Mouse (Mus musculus): ENCODE measurements around the gene Rad21l.
A peak's percentile ranks its signal among the peaks of the same experiment; 100 is the strongest.

Rad21l gene

GRCm38 (mm10) chr2:151668433-151668832, at the start of gene Rad21l:
Rad21l (minus strand) TSS chr2:151668533.
- no peak for DNase-seq (ENCODE audit: low read depth)

- DNase-seq (ENCODE audit: low read depth): no peak
Measured at GRCm38 (mm10) chr2:151716318-151717055, 48.2 kb upstream of the Rad21l start.

DNA sequence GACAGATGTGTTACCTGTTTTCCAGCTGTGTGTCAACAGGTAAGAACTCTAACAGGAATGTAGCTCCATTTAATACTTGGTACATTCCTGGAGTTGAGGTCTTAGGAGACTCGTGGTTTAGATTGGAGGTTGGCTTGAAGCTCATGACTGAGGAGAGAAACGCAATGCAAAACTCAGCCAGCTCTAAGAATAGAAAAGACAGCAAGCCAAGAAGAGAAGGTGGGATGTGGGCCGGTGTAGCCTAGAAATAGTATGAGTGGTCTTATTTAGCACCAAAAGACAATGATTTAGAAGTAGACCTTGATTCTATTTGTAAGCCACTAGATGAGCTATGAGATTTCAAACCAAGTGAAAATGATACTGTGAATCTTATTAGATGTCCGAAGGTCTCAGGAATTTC, 47.2 kb upstream of the Rad21l start:
- DNase-seq (ENCODE audit: low read depth): no peak

- peak; percentile 33 for DNase-seq (ENCODE audit: low read depth)
Measured at GRCm38 (mm10) chr2:151712647-151713046, 44.3 kb upstream of the Rad21l start.

- peak; percentile 8 for DNase-seq (ENCODE audit: low read depth)
Measured at GRCm38 (mm10) chr2:151702851-151703190, 34.5 kb upstream of the Rad21l start.

DNA sequence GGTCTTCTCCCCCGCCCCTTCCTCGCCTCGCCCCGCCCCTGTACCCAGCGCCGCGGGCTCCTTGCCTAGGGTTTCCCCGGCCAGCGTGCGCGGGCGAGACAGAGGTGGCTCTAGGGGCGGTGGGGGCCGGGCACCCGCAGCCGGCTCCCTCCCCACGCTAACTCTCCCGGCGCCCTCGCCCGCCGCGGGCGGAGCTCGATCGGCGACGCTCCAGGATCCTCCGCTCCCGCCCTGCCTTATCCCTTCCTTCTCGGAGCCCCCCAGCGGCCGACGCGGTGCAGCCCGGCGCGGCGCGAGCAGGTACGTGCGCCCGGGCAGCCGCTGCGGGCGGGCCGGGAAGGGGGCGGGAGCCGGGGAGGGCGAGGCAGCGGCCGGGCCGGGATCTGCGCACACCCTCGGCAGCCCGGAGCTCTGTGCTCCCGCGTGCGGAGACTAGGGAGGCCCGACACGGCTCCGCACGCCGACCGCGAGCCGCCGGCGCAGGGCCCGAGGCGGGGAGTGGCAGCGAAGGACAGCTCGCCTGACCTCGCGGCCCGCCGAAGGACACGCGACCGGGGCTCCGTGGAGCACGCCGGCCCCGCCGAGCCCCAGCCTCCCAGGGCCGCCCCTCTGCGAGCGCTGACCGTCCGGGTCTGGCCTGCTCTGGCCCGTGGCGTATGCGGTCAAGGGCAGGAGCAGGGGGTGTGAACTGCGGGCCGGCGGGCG, 34.0 kb upstream of the Rad21l start:
- DNase-seq (ENCODE audit: low read depth): peak; percentile 15

DNA sequence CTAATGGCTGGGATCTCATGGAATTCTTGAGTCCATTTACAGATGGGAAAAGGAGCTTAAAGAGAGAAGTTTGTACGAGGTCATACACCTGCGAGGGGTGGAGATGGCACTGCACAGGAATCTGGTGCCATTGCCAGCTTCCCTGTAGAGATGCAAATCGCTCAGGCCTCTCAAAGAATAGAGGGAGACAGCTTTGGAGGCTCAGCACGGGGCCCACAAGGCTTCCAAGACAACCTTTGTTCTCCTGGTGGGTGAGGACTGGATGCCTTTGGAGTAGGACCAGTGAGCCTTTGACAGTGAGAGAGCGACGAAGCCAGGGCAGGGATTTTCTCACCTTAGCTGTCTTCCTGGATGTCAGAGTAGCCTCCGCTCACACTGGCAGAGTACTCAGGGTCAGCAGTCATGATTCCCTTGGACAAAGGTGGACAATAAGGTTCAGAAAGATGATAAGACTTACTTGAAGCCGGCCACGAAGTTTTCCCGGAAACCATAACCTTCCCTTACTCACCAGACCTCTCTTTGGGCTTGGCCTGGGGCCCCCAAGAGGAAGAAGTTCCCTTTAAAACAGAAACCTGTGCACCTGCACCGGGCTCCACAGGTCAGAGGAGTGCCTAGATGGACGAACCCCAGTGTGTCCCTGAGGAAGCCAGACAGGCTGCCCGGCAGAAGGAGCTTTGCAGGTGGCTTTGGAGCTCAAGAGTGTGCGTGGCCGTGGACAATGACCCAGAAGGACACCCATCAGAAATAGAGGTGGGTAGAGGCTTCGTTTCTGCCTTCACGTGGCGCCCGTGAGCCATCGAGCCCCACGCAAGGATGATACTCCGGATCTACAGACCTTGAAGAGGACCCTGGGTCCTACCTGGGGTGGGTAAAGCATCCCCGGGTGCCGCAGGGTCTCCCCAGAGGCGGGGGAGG, 33.2 kb upstream of the Rad21l start, which contains the start of gene Tmem74b:
Gene Tmem74b (plus strand): TSS at position 778 of the 915 bp plus-strand sequence.
- DNase-seq (ENCODE audit: low read depth): no peak

DNA sequence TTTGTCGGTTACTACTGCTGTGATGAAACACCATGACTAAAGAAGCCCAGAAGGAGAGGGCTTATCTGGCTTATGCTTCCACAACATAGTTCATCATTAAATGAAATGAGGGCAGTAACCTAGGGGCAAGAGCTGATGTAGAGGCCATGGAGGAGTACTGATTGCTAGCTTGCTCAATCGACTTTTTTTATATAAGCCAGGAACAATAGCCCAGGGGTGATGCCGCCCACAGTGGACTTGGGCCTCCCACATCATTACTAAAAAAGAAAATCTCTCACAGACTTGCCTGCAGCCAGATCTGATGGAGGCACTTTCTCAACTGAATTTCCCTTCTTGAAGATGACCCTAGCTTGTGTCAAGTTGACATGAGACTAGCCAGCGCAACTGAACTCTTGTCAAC, 14.6 kb upstream of the Rad21l start:
- DNase-seq (ENCODE audit: low read depth): no peak

DNA sequence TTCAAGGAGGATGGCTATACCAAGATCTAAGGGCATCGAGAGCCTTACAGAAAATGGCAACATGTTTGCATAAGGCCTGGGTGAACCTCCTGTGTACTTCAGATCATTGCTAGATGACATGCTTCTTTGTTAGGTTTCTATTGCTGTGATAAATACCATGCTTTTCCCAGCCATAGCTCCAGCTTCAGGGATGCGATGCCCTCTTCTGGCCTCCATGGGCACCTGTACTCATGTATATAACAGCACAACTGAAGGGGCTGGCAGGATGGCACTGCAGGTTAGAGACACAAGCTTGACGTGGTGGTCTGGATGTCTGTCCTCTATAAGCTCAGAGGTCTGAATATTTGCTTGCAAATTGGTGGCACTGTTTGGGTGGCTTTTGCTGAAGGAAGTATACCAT, 14.0 kb upstream of the Rad21l start:
- peak; percentile 42 for DNase-seq (ENCODE audit: low read depth)

DNA sequence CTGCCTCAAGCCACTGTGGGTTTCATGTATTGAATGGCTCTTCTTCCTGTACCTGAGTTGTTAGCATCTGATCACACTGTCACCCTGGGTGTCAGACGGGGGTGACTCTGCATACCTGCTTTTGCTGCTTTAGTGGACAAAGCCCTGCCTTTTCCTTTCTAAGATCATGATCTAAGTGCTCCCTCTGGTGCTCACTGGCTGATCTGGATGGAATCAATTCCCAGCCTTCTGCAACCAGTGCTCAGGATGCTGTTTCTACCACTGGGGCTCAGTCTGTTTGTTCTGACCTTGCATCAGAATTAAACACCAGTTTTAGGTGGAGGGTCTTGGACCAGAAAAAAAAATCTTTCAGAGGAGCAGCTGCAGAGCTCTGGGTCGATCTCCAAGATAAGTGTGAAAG, 7.9 kb upstream of the Rad21l start:
- DNase-seq (ENCODE audit: low read depth): peak; percentile 18

DNA sequence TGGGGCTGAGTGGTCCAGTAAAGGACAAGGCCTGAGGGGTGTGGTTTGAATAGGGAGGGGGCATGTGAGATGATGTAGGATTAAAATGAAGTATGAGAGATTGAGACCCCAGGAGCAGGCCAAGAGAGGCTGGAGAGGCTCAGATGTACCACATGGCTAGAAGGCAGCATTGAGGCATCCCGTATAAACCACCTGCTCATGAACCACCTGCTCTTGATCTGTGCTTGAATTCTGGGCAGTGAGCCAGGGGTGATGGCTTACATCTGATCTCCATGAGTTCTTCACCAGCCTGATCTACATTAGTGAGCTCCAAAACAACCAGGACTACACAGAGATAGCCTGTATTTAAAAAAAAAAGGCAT, 2.6 kb upstream of the Rad21l start:
- DNase-seq (ENCODE audit: low read depth): no peak

DNA sequence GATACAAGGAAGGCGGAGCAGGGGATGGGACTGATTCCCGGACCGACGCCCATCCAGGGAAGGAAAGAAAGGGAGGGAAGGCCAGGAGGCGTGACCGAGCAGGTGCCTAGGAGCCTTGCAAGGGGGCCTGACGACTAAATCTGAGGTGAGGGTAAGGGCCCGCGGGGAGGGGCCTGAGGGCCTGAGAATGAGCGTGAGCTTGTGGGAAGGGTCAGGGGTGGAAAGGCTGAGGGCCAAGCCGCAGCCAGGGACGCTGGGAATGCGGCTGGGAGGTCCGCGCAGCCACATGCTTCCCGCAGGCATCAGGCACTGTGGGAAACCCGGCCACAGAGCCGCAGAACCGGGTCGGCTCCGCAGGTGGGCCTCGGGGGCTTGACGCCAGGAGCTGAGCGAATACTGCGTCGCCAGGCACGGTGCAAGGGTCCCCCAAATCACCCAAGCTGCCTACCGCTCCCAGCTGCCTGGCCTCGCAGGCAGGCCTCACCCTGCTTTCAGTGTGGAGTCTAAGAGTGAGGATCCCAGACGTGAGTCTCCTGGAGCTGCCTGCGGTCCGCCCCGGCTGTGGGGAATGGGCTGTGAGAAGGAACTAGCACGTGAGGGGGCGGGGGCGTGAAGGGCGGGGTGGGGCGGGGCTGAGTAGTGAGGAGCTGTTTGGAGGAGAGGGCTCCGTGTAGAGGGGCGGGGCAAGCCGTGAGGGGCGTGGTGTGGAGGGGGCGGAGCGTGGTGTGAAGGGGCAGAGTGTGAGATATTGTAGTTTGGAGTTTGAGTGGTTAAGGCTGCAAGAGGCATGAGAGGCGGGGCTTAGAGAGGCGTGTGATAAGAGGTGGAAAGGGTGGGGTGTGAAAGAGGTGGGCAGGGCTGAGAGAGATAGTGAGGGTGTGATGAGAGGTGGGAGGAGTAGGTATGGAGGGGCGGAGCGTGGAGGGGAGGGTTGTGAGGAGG, 2.0 kb upstream of the Rad21l start:
- DNase-seq (ENCODE audit: low read depth): no peak

- no peak for DNase-seq (ENCODE audit: low read depth)
Measured at GRCm38 (mm10) chr2:151652053-151652452, 16.3 kb downstream of the Rad21l start.

DNA sequence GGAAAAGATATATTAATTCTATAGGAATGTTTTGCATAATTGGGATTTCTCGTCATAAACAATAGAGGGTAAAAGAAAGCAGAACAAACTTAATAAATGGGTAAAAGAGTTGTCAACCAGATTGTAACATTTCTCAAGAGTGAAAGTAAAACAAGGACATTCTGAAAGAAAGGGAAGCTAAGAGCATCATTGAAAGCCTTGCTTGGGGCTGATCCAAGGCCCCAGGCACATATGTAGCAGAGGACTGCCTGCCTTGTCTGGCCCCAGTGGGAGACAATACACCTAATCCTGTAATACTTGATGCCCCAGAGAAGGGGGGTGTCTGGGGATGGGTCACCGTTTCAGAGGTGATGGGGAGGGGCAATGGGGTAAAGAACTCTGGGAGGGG, 32.3 kb downstream of the Rad21l start:
- DNase-seq (ENCODE audit: low read depth): no peak

DNA sequence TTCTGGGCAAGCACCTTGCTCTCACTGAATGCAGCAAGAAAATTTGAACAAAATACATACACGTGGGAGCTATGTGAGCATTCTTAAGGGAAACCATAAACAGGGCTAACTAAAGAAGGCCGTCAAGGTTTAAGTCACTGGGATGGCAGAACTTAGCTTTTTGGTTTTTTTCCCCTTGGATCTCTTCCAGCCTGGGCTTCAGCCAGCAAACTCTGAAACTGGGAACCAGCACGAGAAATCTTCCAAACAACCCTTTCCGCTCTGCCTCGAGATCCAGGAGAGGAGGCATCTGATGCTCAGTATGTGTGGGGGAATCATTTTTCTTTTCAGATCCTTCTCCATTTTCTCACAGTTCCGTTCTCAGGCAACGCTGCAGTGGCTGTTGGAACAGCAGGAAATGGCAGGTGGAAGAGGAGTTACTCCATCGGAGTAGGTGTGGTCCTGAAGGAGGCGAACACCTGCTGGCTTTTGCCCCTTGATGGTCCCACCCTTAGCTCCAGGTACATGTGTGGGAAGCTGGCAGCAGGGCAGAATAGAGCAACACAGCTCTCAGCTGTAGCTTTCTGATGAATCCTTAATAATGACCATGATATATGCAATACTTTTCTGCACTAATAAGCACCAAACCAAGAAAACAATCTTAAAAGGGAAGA, 32.8 kb downstream of the Rad21l start:
- DNase-seq (ENCODE audit: low read depth): no peak

DNA sequence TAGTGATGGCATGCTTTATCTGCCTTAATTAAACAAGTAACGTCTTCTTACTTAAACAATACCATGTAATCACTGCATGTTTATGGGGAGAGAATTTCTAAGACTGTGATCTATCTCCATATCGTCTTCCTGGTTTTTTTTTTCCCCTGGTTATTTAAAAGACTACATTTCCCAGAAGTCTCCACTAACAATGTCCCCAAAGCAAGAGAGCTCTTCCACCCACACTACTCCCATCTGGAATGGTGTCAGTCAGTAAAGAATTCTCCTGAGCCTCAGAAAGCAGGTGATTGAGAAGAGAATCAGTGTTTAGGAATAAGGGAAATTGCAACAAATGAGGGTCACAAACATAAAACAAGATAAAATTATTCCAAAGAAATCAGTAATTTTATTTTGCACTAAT, 33.4 kb downstream of the Rad21l start:
- DNase-seq (ENCODE audit: low read depth): no peak

GRCm38 (mm10) chr2:151632982-151633381, 35.4 kb downstream of the Rad21l start:
- DNase-seq (ENCODE audit: low read depth): no peak

DNA sequence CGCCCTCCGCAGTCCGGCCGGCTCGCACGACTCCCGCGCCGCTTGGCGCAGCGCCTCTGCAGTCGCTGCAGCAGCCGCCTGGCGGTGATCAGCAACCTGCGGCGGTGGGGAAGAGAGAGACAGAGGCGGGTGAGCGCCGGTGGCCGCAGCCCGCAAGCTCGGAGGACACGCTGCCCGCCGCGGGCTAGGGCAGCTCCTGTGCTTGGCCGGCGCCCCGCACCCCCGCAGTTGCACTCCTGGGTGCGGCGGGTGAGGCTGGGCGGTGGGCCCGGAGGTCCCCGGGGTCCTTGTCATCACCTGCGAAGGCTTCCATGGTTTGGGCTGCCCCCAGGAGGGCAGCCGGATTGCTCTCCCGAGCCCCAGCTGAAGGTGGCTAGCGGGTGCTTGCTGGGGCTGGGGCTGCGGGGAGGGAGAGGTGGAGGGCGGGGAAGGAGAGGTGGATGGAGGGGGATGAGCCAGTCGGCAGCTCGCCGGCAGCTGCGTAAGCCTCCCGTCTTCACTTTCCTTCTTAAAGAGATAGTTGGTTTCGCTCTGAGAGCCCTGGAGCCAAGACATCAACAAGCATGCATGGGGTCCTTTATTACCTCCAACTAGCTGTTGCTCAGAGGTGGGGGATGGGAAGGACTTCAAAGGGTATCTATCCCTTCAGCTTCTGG, 36.0 kb downstream of the Rad21l start, which contains the start of gene Snph:
Gene Snph (minus strand): TSS at position 435 of the 656 bp plus-strand sequence.
- peak; percentile 42 for DNase-seq (ENCODE audit: low read depth)

- no peak for DNase-seq (ENCODE audit: low read depth)
Measured at GRCm38 (mm10) chr2:151631406-151632158, 36.8 kb downstream of the Rad21l start.

GRCm38 (mm10) chr2:151629310-151629709, 39.0 kb downstream of the Rad21l start:
- no peak for DNase-seq (ENCODE audit: low read depth)

Data from induced T-regulatory cell, adult 2 months (primary cell).